Mouse (Mus musculus) heart, embryonic 11.5 days (tissue): ENCODE results near the gene Abcc4. TPM values are rescaled to one million over a fixed set of nuclear protein-coding genes. Genes with fewer than 3 reads are reported as not detected.

ENCODE experiments used
- ATAC-seq: fragments of 200-750 bp; cut with Nextera tagmentation; replicated peaks from 2 replicates; pipeline ENCODE4 v1.8.0; 2017; ENCODE audit warnings: moderate library complexity; ENCODE audit not compliant: insufficient number of reproducible peaks, low FRiP score, low TSS enrichment
- H3K27ac ChIP-seq: fragments of 300-500 bp; sonication (generic); 2 replicates; pipeline ENCODE4 v1.5.1; 2014; ENCODE audit warnings: mild to moderate bottlenecking, low read depth, low read length
- H3K27me3 ChIP-seq: fragments of 300-500 bp; sonication (generic); 2 replicates; pipeline ENCODE4 v1.6.1; 2014; ENCODE audit warnings: mild to moderate bottlenecking, low read length, mixed read lengths; ENCODE audit not compliant: control insufficient read depth, insufficient read depth
- H3K36me3 ChIP-seq: fragments of 300-500 bp; sonication (generic); 2 replicates; pipeline ENCODE4 v1.6.1; 2014; ENCODE audit warnings: mild to moderate bottlenecking, low read length, moderate library complexity, mixed read lengths; ENCODE audit not compliant: control insufficient read depth, insufficient read depth
- H3K4me1 ChIP-seq: fragments of 300-500 bp; sonication (generic); 2 replicates; pipeline ENCODE4 v1.6.1; 2014; ENCODE audit warnings: low read length; ENCODE audit not compliant: control insufficient read depth, insufficient read depth
- H3K4me2 ChIP-seq: fragments of 300-500 bp; sonication (generic); 2 replicates; pipeline ENCODE4 v1.6.1; 2014; ENCODE audit warnings: mild to moderate bottlenecking, moderate library complexity
- H3K4me3 ChIP-seq: fragments of 300-500 bp; sonication (generic); 2 replicates; pipeline ENCODE4 v1.5.1; 2014; ENCODE audit warnings: low read depth, low read length
- H3K9ac ChIP-seq: fragments of 300-500 bp; sonication (generic); 2 replicates; pipeline ENCODE4 v1.6.1; 2014; ENCODE audit warnings: mild to moderate bottlenecking, low read depth, low read length, moderate library complexity
- H3K9me3 ChIP-seq: fragments of 300-500 bp; sonication (generic); replicated peaks from 2 replicates; pipeline ENCODE4 v1.6.1; 2016; ENCODE audit warnings: low read length; ENCODE audit not compliant: control insufficient read depth
- WGBS: fragments of 180-500 bp; shearing (Covaris S2); extraction: QIAGEN DNeasy Blood & Tissue Kit; methylation state at CpG from one replicate; pipeline ENCODE4 v1.1.7; 2014; ENCODE audit not compliant: insufficient replicate concordance; 5-methylcytosine and 5-hydroxymethylcytosine counted together
- polyA plus RNA-seq: library from polyadenylated mRNA; unstranded; fragments of >200 nt; fragmentation: Nextera tagmentation; extraction: Ambion mirVana; gene quantifications from 2 replicates; pipeline ENCODE4 v1.2.1, GENCODE M21; 2014

Gene Abcc4
- polyA plus RNA-seq, 1 experiment from 2014 or later, result 1.6 TPM

- H3K36me3 ChIP-seq, result no peaks in the 10 kb centered on the region
- H3K9ac ChIP-seq, result no peak overlapping the region
- H3K9me3 ChIP-seq, result no peaks in the 10 kb centered on the region
- 90% methylated on average over 6 of the region's 6 CpGs for WGBS
- H3K27ac ChIP-seq, result no peak overlapping the region
- no peak overlapping the region for H3K4me3 ChIP-seq
- H3K4me1 ChIP-seq, result no peaks in the 10 kb centered on the region
- no peak for ATAC-seq
- H3K4me2 ChIP-seq, result no peak overlapping the region
- H3K27me3 ChIP-seq, result no peaks in the 10 kb centered on the region
Measured at GRCm38 (mm10) chr14:118691910-118692309, 14.1 kb downstream of the Abcc4 start.

GRCm38 (mm10) chr14:118691404-118691803 lies 14.6 kb downstream of the Abcc4 start:
- H3K9me3 ChIP-seq, result no peaks in the 10 kb centered on the region
- H3K36me3 ChIP-seq, result no peaks in the 10 kb centered on the region
- no peak overlapping the region for H3K4me2 ChIP-seq
- no peak overlapping the region for H3K4me3 ChIP-seq
- no peak overlapping the region for H3K27ac ChIP-seq
- no peak overlapping the region for H3K9ac ChIP-seq
- H3K4me1 ChIP-seq, result no peaks in the 10 kb centered on the region
- WGBS, result 79% methylated on average over 5 of the region's 5 CpGs
- ATAC-seq, result no peak
- no peaks in the 10 kb centered on the region for H3K27me3 ChIP-seq

GRCm38 (mm10) chr14:118690921-118691320 lies 15.1 kb downstream of the Abcc4 start:
- Histone ChIP-seq H3K27me3 (no peaks in the 10 kb centered on the region), H3K36me3 (no peaks in the 10 kb centered on the region), H3K4me2 (no peak overlapping the region), H3K4me1 (no peaks in the 10 kb centered on the region), H3K9ac (no peak overlapping the region), H3K4me3 (no peak overlapping the region), H3K9me3 (no peaks in the 10 kb centered on the region), H3K27ac (no peak overlapping the region)
- no peak for ATAC-seq
- 52% methylated on average over 8 of the region's 8 CpGs for WGBS

- 76% methylated on average over 10 of the region's 10 CpGs for WGBS
- Histone ChIP-seq H3K9ac (no peak overlapping the region), H3K27me3 (no peaks in the 10 kb centered on the region), H3K36me3 (no peaks in the 10 kb centered on the region), H3K27ac (no peak overlapping the region), H3K4me3 (no peak overlapping the region), H3K4me2 (no peak overlapping the region), H3K4me1 (no peaks in the 10 kb centered on the region), H3K9me3 (no peaks in the 10 kb centered on the region)
- ATAC-seq, result no peak
Measured at GRCm38 (mm10) chr14:118690336-118690735, 15.7 kb downstream of the Abcc4 start.

GRCm38 (mm10) chr14:118688643-118689042 lies 17.4 kb downstream of the Abcc4 start:
- ATAC-seq, result no peak
- H3K4me2 ChIP-seq, result no peak overlapping the region
- WGBS, result 80% methylated on average over 5 of the region's 5 CpGs
- no peaks in the 10 kb centered on the region for H3K36me3 ChIP-seq
- H3K9ac ChIP-seq, result no peak overlapping the region
- no peak overlapping the region for H3K27ac ChIP-seq
- H3K27me3 ChIP-seq, result no peaks in the 10 kb centered on the region
- H3K4me3 ChIP-seq, result no peak overlapping the region
- H3K4me1 ChIP-seq, result no peaks in the 10 kb centered on the region
- no peaks in the 10 kb centered on the region for H3K9me3 ChIP-seq

GRCm38 (mm10) chr14:118686861-118687260 lies 19.2 kb downstream of the Abcc4 start:
- Histone ChIP-seq H3K4me3 (no peak overlapping the region), H3K36me3 (no peaks in the 10 kb centered on the region), H3K4me2 (no peak overlapping the region), H3K9ac (no peak overlapping the region), H3K27ac (no peak overlapping the region), H3K9me3 (no peaks in the 10 kb centered on the region), H3K27me3 (no peaks in the 10 kb centered on the region), H3K4me1 (no peaks in the 10 kb centered on the region)
- WGBS, result 80% methylated on average over 5 of the region's 5 CpGs
- ATAC-seq, result no peak

GRCm38 (mm10) chr14:118685572-118685971 lies 20.4 kb downstream of the Abcc4 start:
- Histone ChIP-seq H3K4me3 (no peak overlapping the region), H3K9me3 (no peaks in the 10 kb centered on the region), H3K9ac (no peak overlapping the region), H3K4me2 (no peak overlapping the region), H3K27ac (no peak overlapping the region), H3K4me1 (no peaks in the 10 kb centered on the region), H3K27me3 (no peaks in the 10 kb centered on the region), H3K36me3 (no peaks in the 10 kb centered on the region)
- 88% methylated on average over 6 of the region's 6 CpGs for WGBS
- no peak for ATAC-seq

- WGBS, result 69% methylated on average over 10 of the region's 10 CpGs
- Histone ChIP-seq H3K27ac (no peak overlapping the region), H3K9ac (no peak overlapping the region), H3K36me3 (no peaks in the 10 kb centered on the region), H3K27me3 (no peaks in the 10 kb centered on the region), H3K4me3 (no peak overlapping the region), H3K4me1 (no peaks in the 10 kb centered on the region), H3K9me3 (no peaks in the 10 kb centered on the region), H3K4me2 (no peak overlapping the region)
- ATAC-seq, result no peak
Measured at GRCm38 (mm10) chr14:118682339-118683034, 23.5 kb downstream of the Abcc4 start.

- no peaks in the 10 kb centered on the region for H3K9me3 ChIP-seq
- H3K4me2 ChIP-seq, result no peak overlapping the region
- no peaks in the 10 kb centered on the region for H3K27me3 ChIP-seq
- WGBS, result 54% methylated on average over 8 of the region's 8 CpGs
- no peak overlapping the region for H3K27ac ChIP-seq
- H3K9ac ChIP-seq, result no peak overlapping the region
- no peak for ATAC-seq
- H3K4me3 ChIP-seq, result no peak overlapping the region
- no peaks in the 10 kb centered on the region for H3K4me1 ChIP-seq
- no peaks in the 10 kb centered on the region for H3K36me3 ChIP-seq
Measured at GRCm38 (mm10) chr14:118681087-118681486, 24.9 kb downstream of the Abcc4 start.
